Mouse (Mus musculus): Measurements from ENCODE around the gene Aoah.

- TF ChIP-seq CTCF (IDR thresholded peaks at IDR 0.05; ENCODE audit: low read depth) (no peak), EP300 (IDR thresholded peaks at IDR 0.05; ENCODE audit: low read depth) (no peak)
Measured at GRCm38 (mm10) chr13:20981234-20982230, 187.6 kb downstream of the Aoah start.
